Mouse (Mus musculus) macrophage (primary cell): ENCODE measurements around the gene Gm3298. TPM values are rescaled to one million over a fixed set of nuclear protein-coding genes. Genes with fewer than 3 reads are reported as not detected.
"Not testable (repeated sequence)": the region's sequence is repeated elsewhere in the genome, so short reads cannot be mapped to it uniquely, and the experiment has no call there.

Experiments used
- H3K27ac ChIP-seq: fragments of 350-480 bp; formaldehyde crosslinking; 2 replicates; pipeline ENCODE4 v1.9.0; 2021
- H3K36me3 ChIP-seq: fragments of 350-480 bp; formaldehyde crosslinking; 2 replicates; pipeline ENCODE4 v1.9.0; 2021; ENCODE audit errors: inconsistent target
- H3K4me3 ChIP-seq: fragments of 350-480 bp; formaldehyde crosslinking; 2 replicates; pipeline ENCODE4 v1.9.0; 2021; ENCODE audit errors: inconsistent target
- H3K79me2 ChIP-seq: fragments of 350-480 bp; formaldehyde crosslinking; 2 replicates; pipeline ENCODE4 v1.9.0; 2021; ENCODE audit errors: inconsistent target
- WGBS: methylation state at CpG from one replicate; pipeline ENCODE4 v1.1.7; 2026; ENCODE audit warnings: inconsistent platforms; ENCODE audit not compliant: missing documents; 5-methylcytosine and 5-hydroxymethylcytosine counted together
- polyA plus RNA-seq: library from polyadenylated mRNA; stranded (reverse); fragments of 250-400 nt; gene quantifications from 3 replicates; pipeline ENCODE4 v1.2.4, GENCODE M21; 2018; ENCODE audit warnings: inconsistent platforms
- total RNA-seq, 78 experiments: library from RNA; depleted of rRNA; stranded (reverse); fragments of 250-400 nt; gene quantifications; 1 replicate in 9 of 78; 2 replicates in 24 of 78; 3 replicates in 43 of 78; 4 replicates in 2 of 78; pipeline ENCODE4 v1.2.4; 2018; ENCODE audit warnings: inconsistent platforms in 56 of 78

The Gm3298 gene
- total RNA-seq (2018; cell fraction: chromatin; rRNA removed): not detected
- not detected for total RNA-seq (2018; cell fraction: cytosol; rRNA removed)
- not detected for total RNA-seq (2018; cell fraction: nucleus; rRNA removed)
- not detected in 3 replicates for polyA plus RNA-seq

GRCm38 (mm10) chr14:5015591-5015990, at the start of gene Gm3298:
Gene Gm3298 (plus strand): TSS chr14:5015891.
- H3K36me3 ChIP-seq, H3K27ac ChIP-seq, H3K4me3 ChIP-seq, H3K79me2 ChIP-seq: not testable (repeated sequence)
- no CpG with 5 or more reads among the region's 2 CpGs for WGBS

DNA sequence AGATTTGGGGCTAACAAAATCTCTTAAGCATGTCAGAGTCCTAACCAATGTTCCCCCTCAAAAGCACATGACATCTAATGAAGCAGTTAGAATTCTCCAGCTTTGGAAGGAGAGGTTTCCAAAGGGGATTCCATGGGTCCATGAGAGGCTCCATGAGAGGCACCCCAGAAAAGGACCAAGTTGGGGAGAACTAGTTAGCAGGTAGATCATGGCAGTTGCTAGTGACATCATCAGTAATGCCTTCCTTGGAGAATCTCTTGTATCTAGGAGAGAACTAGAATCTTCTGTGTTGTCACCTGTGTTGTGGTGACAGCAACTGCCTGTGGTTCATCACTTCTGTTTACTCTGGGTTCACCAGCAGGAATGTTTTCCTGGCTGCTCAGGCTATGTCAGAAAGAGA, 32.1 kb upstream of the Gm3298 start, which contains the start of gene Gm8297:
Gm8297 (plus strand) TSS at position 301 of the 400 bp plus-strand sequence.
- H3K27ac ChIP-seq, H3K4me3 ChIP-seq, H3K79me2 ChIP-seq, H3K36me3 ChIP-seq: not testable (repeated sequence)

DNA sequence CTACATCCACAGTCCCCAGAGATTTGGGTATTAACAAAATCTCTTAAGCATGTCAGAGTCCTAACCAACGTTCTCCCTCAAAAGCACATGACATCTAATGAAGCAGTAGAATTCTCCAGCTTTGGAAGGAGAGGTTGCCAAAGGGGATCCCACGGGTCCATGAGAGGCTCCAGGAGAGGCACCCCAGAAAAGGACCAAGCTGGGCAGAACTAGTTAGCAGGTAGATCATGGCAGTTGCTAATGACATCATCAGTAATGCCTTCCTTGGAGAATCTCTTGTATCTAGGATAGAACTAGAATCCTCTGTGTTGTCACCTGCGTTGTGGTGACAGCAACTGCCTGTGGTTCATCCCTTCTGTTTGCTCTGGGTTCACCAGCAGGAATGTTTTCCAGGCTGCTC, 34.6 kb downstream of the Gm3298 start, which contains the start of gene 4930555G01Rik:
4930555G01Rik (plus strand) TSS at position 301 of the 400 bp plus-strand sequence.
- not testable (repeated sequence) for H3K36me3 ChIP-seq, H3K27ac ChIP-seq, H3K4me3 ChIP-seq, H3K79me2 ChIP-seq
- WGBS: no CpG with 5 or more reads among the region's 3 CpGs

Other genes with a start within 250 kb of the Gm3298 start
- not detected in 3 replicates for gene Gm9602, start 239.6 kb upstream of the Gm3298 start, polyA plus RNA-seq
- not detected in 3 replicates for gene Gm3269, start 177.8 kb upstream of the Gm3298 start, polyA plus RNA-seq
- not detected in 3 replicates for gene Gm3264, start 160.3 kb upstream of the Gm3298 start, polyA plus RNA-seq
- not detected in 3 replicates for gene Gm3278, start 123.5 kb upstream of the Gm3298 start, polyA plus RNA-seq
- gene Gm8297, start 32.0 kb upstream of the Gm3298 start, polyA plus RNA-seq: not detected in 3 replicates
- gene 4930555G01Rik, start 34.7 kb downstream of the Gm3298 start, polyA plus RNA-seq: not detected in 3 replicates
- gene Gm8281, start 55.1 kb downstream of the Gm3298 start, polyA plus RNA-seq: not detected in 3 replicates
- not detected in 3 replicates for gene Gm8279, start 115.6 kb downstream of the Gm3298 start, polyA plus RNA-seq
- gene Gm3317, start 148.6 kb downstream of the Gm3298 start, polyA plus RNA-seq: not detected in 3 replicates
- gene Gm8271, start 169.9 kb downstream of the Gm3298 start, polyA plus RNA-seq: not detected in 3 replicates
- gene Gm3526, start 244.7 kb downstream of the Gm3298 start, polyA plus RNA-seq: not detected in 3 replicates